Mouse (Mus musculus): ENCODE measurements around the gene Sh3tc1.

Sh3tc1 gene

DNA sequence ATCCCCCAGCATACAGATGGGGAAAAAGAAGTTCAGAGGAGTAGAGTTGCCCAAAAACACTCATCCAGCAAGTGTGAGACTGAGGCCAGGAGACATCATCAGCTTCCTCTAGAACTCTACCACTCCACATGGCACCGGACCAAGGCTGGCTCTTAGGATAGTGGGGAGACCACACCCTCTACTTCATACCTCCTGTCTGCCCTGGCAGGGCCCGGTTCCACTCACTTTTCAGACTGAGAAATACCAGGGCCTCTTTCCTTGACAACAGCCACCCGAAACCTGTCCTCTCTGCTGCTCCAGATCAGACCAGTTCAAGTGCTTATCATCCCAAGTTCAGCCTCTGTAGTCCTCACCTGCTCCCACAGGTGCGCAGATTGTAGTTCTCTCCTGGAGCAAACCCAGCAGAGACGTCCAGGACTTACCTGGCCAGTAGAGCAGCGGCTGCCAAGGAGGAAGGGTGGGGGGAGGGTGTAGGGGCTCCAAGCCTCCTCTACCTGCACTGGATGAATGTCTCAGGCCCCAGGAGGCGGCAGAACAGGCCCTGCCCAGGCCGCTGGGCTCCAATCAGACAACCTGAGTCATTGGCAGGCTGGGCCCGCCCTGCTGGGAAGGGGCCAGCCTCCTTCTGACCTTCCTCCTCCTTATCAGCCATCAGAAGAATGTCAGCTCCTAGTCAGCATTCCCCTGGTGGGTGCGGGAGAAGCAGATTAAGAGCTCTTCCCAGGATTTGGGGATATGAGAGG lies at the start of gene Sh3tc1:
Gene Sh3tc1 (minus strand): TSS at position 452 of the 743 bp plus-strand sequence.
- DNase-seq (ENCODE audit: low spot score in 2 of 2) = no peak

DNA sequence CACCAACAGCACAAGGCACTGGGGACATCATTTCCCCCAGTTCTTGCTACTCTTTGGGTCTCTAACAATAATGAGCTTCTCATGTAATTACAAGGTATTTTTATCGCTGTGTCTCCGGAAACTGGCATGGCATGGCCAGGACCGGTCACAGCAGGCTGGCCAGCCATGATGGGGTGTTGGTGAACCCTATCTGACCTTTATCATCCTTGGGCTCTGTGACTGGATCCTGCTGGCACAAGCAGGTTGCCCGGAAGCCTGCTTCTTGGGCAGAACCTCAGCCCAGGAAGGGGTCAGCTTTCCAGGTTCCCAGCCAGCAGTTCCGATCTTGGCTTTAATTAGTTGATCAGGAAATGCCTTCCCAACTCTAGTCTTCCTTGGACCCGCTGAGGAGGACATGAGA lies 48.9 kb upstream of the Sh3tc1 start:
- no peak for DNase-seq (ENCODE audit: low spot score in 2 of 2)

DNA sequence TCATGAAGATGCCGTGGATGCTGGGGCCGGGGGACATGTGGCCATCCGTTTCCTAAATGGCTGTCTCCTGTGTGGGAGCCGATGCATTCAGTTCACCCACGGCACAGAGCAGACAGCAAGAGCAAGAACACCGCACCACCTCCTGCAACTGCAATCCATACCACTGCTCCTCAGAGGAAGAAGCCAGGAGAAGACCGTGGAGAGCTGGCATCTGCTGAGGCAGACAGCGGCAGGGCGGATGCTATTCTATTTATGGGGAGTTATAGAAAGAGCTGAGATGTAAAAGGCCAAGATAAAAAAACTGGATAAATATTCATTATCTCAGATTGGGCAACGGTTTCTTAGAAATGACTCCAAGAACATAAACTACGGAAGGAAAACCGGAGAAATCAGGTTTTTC lies 48.1 kb upstream of the Sh3tc1 start:
- DNase-seq (ENCODE audit: low spot score in 2 of 2) = no peak

DNA sequence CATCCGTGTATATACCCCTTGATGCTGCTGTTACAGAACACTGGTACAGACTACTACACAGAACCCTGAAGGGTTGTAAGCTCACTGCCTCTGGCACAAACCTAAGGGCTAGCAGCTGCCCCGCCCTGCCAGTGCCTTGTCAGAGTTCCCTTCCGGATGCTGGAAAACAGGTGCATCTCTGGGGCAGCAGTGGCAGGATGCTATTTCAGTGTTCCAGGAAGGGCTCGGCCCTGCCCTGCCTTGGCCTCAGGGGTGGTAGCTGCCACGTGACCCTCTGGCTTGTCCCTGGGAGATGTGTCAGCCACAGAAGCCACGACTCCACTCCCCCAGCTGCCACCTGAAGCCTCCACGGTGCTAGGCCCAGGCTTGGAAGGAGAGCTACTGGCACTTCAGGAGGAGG lies 46.1 kb upstream of the Sh3tc1 start:
- no peak for DNase-seq (ENCODE audit: low spot score in 2 of 2)

DNA sequence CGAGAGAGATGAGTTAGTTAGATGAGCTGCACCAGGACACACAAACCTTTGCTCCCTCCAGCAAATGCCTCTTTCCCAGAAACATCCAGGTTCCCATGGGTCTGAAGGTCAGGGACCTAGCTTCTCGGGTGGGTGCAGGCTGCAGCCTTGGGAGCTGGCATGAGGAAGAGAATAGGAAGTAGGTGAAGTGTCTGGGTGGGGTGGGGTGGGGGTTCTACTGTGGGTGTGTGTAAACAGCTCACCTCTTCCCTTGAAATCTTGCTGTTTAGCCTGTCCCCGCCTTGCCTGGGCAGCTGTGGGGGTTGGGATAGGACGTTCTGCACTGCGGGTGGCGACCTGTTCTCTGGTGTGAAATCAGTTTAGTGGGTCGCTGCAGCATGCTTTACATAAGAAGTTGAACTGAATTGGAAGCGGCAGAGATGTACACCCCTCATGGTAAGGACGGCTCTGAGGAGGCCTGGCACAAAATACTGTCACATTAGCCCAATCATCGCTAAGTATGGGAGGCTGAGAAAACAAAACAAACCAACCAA lies 42.9 kb upstream of the Sh3tc1 start:
- DNase-seq (ENCODE audit: low spot score in 2 of 2) = no peak

DNA sequence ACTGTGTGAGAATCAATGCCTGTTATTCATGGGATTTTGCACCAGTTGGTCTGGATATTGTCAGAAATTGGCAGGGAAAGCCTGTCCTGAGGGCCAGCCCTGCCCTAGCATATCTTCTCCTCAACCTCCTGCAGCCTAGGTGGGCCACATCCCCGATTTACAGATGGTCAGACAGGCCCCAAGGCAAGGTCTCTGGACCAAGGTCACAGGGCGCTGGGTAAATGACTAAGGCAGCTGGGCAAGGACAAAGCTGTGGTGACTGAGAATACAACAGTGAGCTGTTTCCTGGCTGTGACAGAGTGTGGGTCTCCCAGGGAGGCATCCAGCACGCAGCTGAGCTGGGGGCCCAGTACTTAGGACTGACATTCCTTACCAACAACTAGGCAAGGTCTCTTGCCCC lies 41.3 kb upstream of the Sh3tc1 start:
- DNase-seq (ENCODE audit: low spot score in 2 of 2) = no peak

DNA sequence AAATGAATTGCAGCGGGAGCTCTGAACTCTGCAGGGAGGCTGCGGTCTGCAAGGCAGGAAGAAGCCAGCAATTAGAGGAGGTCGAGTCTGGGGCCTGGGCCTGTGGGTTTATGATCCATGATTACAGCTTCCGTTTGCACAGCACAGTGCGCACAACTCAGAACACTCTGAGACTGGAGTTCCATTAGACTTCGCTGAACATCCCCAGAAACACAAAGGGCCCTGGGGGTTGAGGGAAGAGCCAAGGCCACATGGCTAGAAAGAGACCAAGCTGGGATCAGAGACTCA lies 34.3 kb upstream of the Sh3tc1 start:
- DNase-seq (ENCODE audit: low spot score in 2 of 2) = no peak

DNA sequence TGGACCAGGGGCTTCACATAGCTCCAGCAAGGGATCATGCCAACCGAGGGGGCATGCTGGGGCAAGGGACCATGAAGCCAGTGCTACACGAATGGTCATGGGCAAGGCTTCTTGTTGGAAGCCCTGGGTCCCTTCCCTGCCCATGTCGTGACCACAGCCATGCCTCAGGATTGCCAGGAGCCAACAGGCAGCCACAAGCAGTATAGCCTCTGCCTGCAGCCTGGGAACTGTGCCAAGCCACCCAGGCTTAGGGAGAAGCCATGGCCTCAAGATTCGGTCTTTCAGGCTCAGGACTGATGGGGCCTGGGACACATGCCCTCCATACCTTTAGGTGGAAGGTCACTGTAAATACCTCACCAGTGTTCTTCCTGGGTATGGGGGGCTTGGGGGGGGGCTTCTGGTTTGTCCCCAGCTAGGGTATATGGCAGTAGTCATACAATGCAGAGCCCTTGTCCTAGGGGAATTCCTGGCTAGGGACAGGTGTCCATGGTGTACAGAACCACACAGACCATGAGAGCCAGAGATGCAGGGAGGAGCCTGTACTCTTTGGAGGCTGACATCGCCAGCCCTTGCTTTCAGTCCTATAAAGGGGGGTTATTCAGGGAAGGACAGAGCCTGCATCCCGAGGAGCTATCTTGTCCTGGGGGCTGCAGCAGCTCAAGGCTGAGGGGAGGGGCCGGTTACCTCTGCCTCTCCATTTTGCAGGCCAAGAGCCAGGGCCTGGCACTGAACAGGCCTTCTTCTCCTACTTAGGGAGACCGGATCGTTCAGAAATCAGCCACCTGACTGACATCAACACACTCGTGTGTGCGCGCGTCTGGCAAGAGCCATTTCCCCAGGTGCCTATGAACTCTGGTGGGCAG lies 33.7 kb upstream of the Sh3tc1 start:
- no peak for DNase-seq (ENCODE audit: low spot score in 2 of 2)

DNA sequence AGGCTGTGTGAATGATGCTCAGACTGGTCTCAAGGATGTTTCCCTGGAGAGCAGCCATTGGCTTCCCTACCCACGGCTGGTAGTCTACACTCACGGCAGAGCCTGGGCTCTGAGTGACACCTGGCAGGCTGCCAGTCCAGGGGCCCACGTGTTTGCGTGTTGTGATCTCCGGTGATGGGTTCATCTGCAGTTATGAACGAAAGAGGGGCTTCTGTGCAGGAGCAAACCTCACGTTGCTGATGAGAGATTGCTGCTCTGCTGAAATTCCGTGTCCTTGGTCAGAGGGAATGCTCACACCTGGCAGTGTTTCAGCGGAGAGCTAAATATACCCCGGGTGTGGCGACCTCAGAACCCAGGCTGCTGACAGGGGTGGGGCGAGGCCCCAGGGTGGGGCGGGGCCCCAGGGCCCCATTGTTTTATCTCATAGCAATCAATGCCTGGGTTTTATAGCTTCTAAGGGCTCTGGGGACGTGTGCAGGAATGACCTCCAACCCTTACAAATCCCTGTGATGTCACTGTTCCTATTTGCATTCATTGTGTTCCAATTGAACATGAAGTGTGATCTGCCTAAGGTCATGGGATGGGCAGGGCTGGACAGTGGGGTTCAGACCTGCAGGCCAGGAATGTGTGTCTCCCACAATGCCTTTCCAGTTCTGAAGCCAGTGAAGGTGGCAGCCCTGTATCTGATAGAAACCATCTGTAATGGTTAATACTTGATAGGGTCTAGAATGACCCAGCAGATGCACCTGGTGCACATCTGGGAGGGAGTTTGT lies 31.3 kb upstream of the Sh3tc1 start:
- no peak for DNase-seq (ENCODE audit: low spot score in 2 of 2)

DNA sequence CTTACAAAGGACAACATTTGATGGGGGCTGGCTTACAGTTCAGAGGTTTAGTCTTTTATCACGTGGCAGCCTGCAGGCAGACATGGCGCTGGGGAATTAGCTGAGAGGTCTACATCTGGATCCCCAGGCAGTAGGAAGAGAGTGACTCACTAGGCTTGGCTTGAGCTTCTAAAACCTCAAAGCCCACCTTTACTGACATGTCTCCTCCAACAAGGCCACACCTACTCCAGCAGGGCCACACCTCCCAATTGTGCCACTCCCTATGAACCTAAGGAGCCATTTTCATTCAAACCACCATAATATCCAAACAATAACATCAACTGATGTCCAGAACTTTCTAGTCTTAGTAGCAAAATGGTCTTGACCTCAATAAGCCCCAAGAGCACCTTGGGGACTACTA lies 30.5 kb upstream of the Sh3tc1 start:
- no peak for DNase-seq (ENCODE audit: low spot score in 2 of 2)

DNA sequence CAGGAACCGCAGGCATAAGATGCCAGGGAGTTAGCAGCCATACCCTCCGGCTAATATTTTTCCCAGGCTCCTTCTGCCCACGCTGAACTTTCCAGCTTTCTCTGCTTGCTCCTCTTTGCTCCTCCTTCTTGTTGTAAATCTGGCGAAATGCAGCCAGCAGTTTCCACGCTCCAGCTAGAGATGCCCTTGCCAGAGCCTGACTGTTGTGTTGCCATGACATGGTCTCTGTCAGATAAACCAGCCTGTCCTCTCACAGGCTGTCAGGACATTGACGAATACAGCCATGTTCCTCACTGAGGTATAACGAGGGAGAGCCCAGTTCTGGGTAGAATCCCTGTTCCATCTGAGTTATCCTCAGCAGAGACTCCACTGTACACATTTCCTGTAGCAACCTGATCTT lies 29.2 kb upstream of the Sh3tc1 start:
- DNase-seq (ENCODE audit: low spot score in 2 of 2) = no peak

DNA sequence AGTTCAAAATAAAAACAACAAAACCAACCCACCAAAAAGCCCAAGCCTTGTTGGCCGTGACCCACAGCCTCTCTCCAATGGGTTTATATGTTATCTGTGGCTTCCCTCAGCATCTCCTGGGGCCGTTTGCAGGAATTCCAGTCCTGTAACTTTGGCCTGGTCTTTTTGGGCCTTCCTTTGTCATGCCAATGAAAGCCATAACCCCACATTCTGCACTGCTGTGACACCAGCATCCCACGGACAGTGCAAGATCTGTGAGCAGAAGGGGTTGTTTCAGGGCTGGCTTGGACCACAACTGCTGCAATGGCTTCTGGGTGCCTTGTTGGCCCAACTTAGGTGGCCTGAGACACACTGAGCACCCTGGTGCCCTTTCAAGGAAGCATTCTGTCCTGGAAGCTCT lies 28.7 kb upstream of the Sh3tc1 start:
- DNase-seq (ENCODE audit: low spot score in 2 of 2) = no peak

DNA sequence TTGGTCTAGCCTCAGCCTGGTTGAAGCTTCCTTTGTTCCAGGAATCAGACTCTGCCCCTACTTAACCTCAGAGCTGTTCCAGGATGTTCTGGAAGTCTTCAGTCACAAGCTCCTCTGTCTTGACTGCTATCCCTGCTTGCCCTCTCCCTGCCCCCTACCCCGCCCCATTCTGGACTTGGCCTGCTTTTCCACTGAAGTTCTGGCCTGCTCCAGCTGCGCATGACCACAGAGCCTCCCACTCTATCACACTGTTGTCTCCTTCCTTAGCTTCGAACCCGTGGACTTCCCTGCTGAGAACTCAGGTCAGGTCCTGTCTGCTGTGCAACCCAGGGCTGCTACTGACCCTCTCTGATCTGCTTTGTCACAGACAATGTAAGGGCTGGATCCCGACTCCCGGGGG lies 26.1 kb upstream of the Sh3tc1 start:
- no peak for DNase-seq (ENCODE audit: low spot score in 2 of 2)

DNA sequence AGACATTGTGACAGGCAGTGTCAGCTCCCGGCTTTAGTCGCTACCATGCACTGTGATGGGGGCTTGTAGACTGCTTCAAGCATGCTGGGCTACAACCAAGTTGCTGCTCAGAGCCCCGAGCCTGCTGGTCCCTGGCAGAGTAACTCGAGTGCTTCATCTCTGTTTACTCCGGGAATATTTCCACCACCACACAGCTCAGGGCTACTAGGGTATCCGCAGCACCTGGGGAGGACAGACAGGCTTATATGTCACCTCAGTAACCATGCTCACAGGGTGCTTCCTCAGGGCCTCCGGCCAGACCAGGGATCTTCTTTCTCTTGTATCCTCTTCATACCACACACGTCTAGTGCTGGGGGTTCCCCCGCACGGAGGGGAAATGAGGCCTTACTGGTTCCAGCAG lies 23.1 kb upstream of the Sh3tc1 start:
- DNase-seq (ENCODE audit: low spot score in 2 of 2) = no peak

DNA sequence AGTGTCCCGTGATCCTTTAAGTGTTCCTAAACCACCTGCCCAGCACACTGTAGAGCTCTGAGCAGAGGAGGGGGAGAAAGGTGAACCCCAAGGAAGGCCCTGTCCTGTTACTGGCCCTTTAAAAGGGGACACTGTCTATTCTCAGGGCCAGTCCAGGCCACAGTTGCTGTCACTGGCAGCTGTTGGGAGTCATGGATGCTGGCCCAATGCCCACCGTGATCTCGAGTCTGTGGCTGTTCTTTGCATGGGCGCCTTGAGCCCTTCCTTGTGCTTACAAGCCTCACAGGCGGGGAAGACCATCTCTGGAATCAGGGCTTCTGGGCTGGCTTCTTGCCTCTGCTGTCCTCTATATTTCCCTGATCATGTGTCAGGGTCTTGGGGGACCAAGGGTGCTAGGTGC lies 22.6 kb upstream of the Sh3tc1 start:
- no peak for DNase-seq (ENCODE audit: low spot score in 2 of 2)

DNA sequence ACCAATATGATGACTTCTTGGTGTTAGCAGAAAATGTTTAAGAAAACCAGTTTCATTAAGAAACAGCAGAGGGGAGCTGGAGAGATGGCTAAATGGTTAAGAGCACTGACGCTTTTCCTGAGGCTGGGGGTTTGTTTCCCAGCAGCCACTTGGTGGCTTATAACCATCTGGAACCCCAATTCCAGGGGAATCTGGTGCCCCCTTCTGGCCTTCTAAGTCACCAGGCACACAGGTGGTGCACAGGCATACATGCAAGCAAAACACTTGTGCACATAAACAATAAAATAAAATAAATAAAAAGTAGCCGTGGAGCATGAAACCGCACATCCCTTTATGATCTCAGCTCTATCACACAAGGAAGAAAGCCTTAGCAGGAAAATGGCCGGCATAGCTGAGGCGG lies 21.5 kb upstream of the Sh3tc1 start:
- no peak for DNase-seq (ENCODE audit: low spot score in 2 of 2)

DNA sequence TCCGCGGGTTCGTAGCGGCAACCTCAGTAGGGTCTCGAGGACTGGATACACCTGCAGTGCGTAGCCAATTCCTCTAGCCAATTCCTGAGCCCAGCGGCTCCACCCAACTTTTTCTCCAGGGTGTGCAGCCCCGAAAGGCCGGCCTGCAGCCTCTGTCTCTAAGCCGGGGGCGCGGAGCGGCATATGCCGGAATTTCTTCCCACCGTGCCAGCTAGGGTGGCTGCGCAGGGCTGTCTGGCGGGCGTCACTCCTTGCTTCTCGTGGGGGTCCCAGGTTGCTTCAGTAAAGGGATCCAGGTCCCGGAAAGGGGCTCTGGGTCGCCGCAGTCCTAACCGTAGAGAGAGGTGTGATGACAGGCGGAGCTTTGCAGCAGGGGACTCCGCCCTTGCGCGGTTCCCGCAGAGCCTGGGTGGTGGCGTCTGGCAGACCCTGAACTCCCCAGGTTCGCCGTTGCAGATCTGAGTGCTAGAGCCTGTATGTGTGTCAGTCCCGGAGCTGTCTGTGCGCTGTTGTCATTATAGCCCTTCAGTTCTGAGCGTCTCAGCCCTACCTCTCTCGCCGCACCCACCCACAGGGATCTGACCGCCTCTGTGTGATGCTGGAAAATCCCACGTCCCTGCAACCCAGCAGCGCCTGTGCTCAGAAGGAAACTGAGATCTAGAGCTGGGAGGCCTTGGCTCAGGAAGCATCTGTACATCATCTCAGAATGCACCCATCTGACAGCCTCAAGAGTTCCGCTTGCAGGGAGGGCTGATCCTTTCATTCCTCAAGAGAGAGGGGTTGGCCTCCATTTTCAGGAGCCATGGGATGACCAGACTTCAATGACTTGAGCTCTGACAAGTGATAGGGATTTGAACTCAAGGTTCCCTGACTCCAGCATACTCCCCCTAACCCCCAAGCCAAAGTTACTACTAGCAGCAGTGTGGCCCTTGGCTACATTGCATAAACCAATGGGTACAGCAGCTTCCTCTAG lies 18.6 kb upstream of the Sh3tc1 start:
- DNase-seq (ENCODE audit: low spot score in 2 of 2) = peak in 1 of 2 experiments; percentile 59

DNA sequence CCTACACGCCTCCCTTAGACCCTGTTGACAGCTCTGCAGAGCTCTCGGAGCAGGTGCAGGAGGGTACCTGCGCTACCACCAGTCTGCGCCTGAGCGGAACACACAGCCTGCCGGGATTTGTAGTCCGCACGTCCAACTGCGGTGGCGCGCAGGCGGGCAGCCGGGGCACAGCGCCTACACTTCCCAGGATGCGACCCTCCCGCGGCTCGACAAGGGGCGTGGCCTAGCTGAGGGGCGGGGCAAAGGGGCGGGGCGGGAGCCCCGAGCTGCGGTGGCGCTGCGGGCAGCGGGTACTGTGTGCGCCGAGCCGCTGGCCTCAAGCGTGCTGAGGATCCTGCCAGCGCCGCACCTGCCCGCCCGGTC lies 17.8 kb upstream of the Sh3tc1 start, which contains the start of gene Ablim2:
Gene Ablim2 (plus strand): TSS at position 242 of the 363 bp plus-strand sequence.
- DNase-seq (ENCODE audit: low spot score in 2 of 2) = peak; percentile 92 to 94

DNA sequence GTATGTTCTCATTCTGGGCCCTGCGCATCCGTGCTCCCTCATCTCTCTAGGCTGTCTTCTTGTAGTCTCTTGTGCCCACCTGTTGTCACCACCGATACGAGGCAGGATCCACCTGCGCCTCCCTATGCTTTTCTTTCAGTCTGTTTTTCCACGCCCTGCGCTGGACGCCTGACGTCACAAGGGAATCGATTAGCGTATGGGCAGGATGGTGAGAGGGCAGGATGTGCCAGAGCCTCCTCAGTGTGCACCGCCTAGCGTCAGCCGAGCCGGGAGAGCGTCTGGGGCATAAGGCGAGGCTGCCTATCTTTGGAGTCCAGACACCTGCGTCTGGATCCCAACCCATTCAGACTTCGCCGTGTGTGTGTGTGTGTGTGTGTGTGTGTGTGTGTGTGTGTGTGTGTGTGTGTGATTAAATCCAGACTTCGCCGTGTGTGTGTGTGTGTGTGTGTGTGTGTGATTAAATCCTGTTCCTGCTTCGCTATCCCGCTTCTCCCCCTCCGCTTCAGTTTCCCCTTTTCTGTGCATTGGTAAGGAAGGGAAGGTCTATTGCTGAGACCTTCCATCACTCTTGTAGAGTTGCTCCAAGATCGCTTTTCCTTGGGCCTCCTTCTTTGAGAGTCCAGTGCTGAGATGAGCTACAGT lies 17.3 kb upstream of the Sh3tc1 start:
- peak; percentile 70 to 76 for DNase-seq (ENCODE audit: low spot score in 2 of 2)

DNA sequence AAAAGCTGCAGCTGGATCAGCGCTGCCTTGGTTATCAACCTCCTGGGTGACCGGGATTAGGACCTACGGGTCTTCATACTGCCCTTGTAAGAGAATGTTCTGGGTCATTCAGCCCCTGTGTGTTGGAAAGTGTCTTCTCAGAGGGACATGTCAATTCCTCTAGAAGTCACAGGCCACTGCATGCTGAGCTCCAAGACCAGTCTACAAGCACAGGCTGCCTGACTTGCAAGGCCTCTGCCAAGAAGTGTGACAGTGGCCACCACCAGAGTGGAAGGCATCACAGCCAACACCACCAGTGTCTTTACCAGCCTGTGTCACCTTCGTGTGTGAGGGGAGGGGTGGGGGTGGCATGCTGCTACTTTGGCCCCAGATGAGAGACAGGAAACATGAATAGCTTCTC lies 16.2 kb upstream of the Sh3tc1 start:
- DNase-seq (ENCODE audit: low spot score in 2 of 2) = no peak

Measured in frontal cortex, postnatal 10 days (tissue).